Mouse (Mus musculus): ENCODE results near the gene Exoc6b.

DNA sequence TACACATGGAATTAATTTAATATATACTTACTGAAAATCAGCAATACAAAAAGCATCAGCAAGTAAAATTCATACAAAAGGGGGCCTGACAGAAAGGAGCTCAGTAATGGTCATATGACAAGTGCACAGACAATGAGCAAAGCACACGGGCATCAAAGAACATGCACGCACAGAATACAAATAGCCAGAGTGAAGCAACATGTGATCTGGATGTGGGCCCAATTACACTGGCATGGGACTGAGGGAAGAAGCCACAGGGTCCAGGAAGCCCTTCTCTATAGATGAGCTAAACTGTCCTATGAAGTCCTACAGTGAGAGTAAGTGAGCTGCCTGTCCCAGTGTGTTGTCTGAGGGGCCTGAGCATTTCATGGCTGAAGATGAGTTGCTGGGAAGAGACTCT, 376.1 kb downstream of the Exoc6b start:
- TF ChIP-seq POLR2A (IDR thresholded peaks at IDR 0.05; ENCODE audit: extremely low read depth, insufficient read depth, low read length) (no peak), CTCF (IDR thresholded peaks at IDR 0.05; ENCODE audit: extremely low read depth, insufficient read depth, low read length) (no peak)

Data from cortical plate, adult 2 months (tissue).